Mouse (Mus musculus): Measurements from ENCODE around the gene Cgnl1.

Gene Cgnl1

DNA sequence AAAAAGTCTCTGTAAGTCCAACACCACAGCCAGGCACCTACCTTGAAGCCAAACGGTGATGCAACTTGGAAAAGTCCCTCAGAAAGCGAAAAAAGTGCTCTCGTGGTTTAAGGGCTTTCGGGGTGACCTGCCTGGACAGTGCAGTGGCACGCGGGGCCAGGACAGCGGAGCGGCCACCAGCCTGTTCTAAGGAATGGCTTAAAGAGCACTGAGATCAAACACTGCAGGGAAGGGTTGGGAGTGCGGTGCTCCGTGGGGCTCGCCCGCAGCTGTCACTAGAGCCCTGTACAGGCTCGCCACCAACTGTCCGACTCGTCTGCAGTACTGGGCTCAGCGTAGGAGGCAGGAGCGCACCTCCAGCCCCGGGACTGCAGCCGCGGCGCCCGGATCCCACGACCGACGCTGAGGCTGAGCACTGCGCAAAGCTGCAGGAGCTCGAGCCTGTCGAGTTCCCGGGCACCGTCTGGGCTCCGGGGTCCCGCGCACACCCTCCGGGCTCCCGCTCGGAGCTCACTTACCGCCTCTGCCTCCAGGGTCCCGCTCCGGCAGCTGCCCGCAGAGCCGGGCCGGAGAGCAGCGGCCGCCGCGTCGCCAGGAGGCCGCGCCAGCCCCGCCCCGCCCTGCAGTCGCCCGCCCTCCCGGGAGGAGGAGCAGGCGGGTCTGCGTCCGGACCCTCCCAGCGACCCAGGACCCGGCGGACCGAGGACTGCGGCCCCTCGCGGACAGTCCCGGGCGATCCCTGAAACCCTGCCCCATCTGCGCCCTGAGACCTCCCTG is at the start of gene Cgnl1:
Cgnl1 (minus strand) TSS at position 612 of the 777 bp plus-strand sequence.
- peak; percentile 64 for DNase-seq (ENCODE audit: low spot score)

DNA sequence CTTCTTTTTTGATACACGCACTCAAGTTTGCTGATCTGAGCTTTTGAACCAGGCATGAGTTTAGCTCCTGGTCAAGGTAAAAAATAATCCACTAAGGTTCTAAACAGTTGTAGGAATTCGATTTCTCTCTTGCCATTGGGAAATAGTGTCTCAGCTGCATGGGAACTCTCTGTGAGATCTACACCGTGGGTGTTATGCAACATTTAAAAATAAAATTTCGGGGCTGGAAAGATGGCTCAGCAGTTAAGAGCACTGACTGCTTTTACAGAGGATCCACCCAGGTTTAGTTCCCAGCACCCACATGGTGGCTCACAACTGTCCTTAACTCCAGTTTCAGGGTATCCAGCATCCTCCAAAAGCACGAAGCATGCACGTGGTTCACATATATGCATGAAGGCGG is 47.1 kb upstream of the Cgnl1 start:
- DNase-seq (ENCODE audit: low spot score) = no peak

DNA sequence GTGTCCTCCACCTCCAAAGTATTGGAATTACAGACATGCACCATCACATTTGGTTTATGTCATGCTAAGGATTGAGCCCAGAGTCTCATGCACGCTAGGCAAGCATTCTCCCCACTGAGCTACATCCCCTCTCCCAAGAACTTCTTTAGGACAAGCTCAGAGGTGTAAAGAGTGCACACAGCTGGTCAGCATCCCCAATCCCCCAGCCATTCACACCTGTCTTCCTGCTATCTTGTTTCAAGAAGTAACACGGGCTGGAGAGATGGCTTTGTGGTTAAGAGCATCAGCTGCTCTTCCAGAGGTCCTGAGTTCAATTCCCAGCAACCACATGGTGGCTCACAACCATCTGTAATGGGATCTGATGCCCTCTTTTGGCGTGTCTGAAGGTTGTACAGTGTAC is 44.7 kb upstream of the Cgnl1 start:
- DNase-seq (ENCODE audit: low spot score) = no peak

DNA sequence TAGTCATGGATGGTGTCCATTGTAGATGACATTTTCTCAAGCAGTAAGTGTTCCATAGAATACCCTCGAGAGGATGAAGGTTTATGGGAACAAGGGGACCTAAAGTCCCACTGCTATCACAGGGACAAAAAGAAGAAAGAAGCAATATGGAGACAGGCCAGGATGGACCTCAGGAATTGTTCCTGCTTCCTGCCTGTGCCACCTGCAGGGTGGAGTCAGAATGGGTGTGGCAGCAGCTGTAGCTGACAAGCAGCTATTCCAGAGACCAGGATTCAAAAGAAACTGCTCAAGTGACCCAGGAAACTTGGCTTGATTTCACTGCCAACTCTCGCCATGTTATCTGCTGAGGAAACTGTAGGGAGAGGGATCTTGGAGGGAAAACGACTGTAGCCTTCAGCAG is 42.2 kb upstream of the Cgnl1 start:
- no peak for DNase-seq (ENCODE audit: low spot score)

DNA sequence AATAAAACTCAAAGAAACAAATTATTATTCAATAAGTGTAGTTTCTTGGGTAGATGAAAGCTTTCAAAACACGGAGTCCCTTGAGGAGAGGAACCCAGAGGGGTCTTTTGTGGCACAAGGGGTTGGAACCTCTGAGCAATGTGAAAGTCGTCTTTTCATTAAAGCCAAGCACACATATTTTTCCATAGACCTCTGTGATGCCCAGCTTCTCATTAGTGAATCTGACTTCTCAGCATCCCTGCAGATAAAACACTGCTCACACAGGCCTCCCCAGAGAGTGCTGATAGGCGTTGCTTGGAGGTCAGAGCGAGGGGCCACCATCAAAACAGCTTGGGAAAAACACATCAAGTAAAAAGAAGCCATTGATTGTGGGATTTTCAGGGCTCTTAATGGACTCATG is 41.5 kb upstream of the Cgnl1 start:
- DNase-seq (ENCODE audit: low spot score) = no peak

DNA sequence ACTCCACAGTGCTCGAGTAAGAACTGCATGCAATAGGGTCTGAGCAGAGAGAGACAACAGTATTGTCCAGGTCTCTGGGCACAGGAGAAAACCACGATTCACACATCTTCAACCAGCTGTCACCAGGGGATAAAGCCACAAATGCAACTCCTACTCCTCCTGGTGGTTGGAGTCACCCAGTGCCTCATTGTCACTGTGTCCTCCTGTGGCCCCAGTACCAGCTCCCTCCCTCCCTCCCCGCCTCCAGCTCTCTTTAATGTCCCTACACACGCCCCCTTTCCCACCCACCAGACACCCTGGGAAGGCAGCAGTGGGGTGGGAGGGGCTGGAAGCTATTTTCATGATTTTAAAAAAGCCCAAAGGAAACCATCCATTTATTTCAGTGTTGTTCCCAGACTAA is 41.0 kb upstream of the Cgnl1 start:
- no peak for DNase-seq (ENCODE audit: low spot score)

DNA sequence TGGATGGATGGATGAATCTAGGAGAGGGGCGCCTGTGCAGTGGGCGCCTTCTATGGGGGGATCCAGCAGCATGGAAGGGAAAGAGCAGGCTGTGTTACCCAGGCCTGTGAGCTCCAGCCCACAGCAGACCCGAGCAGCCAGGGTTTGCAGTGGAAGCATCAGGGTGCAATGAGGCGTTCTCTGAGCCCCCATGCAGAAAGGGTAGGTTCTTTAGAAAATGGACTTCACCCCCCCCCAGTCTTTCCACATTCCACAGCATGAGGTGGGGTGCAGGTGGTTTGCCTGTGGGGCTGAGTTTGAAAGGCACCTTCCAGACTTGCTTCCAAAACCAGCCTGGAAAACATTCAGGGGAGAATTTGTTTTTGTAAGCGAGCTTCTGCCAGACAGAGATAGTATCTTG is 40.0 kb upstream of the Cgnl1 start:
- no peak for DNase-seq (ENCODE audit: low spot score)

DNA sequence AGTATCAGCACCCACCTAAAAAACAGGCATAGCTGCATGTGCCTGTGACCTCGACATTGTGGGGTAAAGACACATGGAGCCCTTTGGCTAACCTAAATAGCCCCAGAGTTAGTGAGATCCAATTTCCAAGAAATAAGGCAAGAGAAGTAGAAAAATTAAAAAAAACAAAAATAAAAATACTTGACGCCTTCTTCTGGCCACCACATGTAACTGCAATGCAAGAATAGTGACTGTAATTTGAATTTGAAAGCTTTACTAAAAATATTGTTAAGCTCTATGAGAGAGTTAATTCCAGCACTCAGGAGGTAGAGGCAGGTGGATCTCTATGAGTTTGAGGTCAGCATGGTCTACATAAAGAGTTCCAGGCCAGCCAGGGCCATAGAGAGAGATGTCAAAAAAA is 39.3 kb upstream of the Cgnl1 start:
- no peak for DNase-seq (ENCODE audit: low spot score)

DNA sequence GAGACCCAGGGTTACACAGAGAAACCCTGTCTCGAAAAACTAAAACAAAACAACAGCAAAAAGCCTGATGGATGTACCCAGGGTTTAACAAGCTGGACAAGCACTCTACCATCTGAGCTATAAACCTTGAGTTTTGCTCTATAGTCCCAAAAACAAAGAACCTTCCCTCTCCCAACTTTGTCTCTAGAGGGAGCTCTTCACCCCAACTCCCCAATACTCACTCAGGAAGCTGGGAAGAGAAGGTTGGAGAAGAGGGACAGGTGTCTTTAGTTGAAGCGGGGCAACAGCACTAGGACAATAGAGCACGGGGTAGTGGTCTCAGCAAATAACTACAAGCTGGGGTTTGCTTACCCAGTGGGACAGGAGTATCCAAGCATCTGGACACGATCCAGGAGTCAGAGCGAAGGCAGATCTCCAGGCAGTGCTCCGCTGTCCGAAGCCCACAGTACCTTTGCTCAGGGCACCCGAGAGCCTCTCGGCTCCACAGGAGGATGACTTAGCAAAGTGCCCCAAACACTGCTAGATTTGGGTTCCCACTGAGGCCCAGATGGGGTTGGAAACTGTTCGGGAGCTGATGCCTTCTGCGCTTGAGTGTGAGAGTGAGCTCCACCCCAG is 37.3 kb upstream of the Cgnl1 start:
- no peak for DNase-seq (ENCODE audit: low spot score)

DNA sequence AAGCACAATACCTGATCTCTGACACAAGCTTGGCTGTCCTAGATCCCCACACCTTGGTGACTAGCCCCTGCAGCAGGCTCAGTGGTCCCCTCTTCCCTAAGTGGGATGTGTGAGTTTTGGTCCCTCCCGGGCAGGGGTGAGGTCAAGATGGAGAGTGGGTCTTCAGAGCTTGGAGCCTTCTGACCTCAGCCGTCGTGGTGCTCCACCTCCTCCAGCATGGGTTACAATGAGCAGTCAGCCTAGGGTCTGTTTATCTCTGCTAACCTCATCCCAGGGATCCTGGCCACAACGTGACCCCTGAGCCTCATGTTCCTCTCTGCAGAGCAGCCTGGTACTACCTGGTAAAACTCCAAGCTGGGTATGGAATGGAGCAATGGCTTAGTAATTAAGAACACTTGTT is 36.4 kb upstream of the Cgnl1 start:
- DNase-seq (ENCODE audit: low spot score) = no peak

DNA sequence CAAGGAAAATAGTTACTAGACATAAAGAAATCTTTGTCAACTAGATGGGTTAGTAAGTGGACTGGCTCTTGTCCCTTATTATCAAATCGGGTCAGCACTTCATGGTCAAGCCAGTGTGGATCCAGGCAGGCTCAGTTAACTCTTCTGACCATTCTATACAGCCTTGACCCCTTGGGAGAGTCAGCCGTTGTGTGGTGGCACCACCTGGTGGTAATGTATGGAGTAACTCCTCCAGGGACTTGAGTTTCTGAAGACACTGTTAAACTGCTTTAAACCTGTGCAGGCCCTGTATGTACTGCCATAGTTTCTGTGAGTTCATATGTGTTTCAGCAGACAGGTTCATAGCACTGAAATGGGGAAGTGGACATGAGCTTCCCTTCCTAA is 35.0 kb upstream of the Cgnl1 start:
- peak; percentile 81 for DNase-seq (ENCODE audit: low spot score)

DNA sequence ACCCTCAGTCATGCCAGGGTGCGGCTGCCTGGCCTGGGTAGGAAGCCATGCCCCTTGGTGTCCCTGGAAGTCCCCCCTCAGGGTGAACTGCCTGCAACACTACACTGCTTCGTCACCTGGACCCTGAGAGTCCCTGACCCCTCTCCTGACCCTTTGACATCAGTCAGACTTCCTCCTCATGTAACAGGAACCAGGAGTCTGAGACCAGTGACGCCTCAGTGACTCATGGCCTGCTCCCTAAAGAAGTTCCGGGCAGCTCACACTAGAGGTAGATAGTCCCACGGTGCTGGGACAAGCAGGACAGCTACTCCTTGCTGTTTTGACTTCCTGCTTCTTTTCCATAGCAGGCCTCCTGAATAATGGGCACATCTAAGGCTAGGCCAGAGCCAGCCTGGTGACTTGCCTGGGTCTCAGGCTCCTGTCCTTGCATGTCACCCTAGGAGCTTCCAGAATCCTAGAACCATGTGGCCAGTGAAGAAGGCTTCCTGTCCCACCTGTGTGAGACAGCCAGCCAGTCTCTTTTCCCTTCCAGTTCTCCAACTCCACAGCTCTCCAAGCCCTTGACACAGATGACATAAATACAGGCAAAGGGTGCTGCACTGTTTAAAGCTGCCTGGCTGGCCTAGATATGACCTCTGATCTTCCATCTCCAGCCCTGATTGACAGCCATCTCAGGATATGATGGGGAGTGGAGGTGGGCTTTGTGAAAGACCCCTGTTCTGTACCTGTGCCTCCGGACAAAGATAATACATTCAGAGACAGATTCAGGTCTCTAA is 34.4 kb upstream of the Cgnl1 start:
- DNase-seq (ENCODE audit: low spot score) = no peak

DNA sequence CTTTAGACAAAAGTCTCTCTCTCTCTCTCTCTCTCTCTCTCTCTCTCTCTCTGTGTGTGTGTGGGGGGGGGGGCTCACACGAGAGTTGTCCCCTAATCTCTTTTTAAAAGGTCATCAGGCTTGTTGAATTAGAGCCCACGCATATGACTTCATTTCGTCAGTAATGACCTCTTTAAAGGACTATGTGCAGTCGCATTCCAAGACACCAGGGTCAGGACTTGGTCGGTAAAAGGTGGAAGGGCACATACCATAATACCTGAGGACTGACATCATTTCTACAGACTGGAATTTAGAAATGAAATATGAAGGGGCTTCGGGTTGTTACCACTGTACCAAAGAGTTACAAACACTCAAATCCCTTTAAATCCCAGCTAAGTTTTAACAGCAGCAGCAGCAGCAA is 32.7 kb upstream of the Cgnl1 start:
- DNase-seq (ENCODE audit: low spot score) = no peak

DNA sequence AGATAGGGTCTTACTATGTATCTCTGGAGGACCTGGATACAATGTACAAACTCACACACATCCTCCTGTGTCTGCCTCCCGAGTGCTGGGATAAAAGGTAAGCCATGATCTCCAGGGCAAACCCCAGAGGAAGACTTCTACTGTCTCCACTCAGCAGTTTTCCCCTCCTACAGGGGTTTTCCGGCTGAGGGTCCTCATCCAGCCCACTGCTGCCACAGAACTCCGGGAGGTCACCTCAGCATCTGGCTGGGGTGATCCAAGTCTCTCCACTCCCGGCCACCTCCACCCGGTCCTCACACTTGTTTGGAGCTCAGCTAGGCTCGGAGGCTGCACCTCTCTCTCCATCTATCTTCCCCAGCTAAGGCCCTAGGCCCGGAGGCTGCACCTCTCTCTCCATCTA is 31.9 kb upstream of the Cgnl1 start:
- no peak for DNase-seq (ENCODE audit: low spot score)

DNA sequence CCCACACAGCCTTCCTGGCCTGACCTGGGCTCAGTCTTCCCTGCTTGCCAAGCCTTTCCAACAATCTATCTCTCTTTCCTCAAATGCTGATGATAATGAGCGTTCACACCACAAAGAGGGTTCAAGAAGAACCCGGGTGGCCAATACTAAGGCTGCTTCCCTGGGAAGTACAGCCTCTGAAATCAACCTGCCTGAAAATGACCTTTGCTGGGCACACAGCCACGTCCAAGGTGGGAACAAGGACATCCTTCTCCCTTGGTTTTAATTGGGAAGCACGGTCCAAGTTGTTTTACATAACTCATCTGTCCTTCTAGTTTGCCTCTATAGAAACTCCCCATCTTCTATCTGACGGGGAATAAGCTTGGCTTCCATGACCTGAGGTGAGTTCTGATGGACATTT is 28.2 kb upstream of the Cgnl1 start:
- DNase-seq (ENCODE audit: low spot score) = no peak

DNA sequence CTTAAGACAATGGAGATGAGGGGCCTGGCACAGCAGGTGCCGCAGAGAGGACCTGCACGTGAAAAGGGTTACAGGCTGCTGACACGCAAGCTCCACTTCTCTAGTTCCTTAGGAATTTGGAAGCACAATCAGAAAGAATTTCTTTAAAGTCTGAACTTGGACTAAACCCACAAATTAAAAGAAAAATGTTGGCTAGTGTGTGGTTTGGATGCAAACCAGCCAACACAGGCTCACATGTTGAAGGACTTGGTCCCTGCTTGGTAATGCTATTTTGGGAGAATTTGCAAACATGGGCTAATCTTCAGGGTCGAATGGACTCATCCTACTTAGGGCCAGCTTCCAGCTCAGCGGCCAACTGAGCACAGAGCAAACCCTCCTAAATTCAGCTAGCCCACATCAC is 26.8 kb upstream of the Cgnl1 start:
- no peak for DNase-seq (ENCODE audit: low spot score)

DNA sequence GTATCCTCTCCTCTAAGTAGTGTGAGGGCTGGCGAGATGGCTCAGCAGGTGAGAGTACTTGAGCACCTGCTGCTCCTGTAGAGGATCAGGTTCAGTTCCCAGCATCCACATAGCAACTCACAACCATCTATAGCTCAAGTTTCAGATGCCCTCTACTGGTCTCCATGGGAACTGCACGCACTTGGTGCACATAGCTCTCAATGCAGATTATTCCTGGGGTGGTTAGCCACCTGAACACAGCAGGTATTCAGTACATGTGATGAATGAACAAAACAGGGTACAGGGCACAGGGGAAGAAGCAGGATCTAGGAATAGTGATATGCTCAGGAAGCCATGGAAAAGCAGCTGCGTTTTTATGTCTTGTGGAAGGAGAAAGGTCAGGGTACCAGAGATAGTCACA is 6.0 kb upstream of the Cgnl1 start:
- DNase-seq (ENCODE audit: low spot score) = no peak

DNA sequence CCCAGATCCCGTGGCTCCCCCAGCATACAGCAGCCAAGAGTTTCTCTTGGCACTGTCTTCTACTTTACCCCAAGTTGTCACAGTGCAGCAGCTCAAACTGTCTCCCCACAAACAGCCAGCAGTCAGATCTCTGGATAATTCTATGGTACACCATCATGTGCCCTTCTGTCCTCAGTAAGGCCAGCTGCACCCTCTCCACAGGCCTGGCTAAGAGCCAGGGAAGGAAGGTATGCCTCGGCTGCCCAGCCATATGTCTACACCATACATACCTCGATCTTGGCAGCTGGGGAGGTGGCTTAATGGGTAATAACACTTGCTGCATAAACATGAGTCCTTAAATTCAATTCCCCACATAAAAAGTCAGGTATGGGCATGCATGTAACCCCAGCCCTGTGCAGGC is 4.9 kb upstream of the Cgnl1 start:
- no peak for DNase-seq (ENCODE audit: low spot score)

DNA sequence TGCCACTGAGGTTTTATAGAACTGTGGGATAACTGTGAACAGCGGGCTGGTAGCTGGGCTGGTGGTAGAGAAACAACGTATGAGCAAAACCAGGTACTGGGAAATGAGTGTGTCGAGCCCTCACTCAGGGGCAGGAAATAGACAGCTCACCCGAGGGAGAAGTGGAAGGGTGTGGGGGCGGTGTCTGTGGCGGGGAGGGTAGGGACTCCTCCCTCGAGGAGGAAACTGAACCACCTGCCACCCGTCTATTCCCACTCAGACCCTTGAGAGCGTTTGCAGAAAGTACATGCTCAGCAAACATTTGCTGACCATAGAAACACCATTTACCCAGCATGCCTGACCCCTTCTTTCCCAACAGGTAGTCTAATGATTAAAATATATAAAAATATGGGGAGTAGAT is 2.2 kb upstream of the Cgnl1 start:
- DNase-seq (ENCODE audit: low spot score) = no peak

DNA sequence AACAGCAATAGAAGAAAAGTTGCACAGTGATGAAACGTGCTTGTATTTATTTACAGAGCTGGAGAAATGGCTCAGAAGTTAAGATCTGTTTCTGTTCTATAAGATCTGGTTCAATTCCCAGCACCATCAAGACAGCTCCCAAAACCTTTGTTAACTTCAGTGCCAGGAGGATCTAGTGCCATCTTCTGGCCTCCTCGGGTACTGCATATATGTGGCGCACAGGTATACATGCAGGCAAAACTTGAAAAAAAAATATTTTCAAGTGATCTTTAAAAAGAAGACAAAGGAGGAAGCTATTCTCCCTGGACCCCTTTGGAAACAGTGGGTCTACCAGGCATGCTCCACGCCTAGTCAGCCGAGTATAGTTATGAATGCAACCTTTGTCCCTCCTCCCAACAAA is 936 bp upstream of the Cgnl1 start:
- no peak for DNase-seq (ENCODE audit: low spot score)

DNA sequence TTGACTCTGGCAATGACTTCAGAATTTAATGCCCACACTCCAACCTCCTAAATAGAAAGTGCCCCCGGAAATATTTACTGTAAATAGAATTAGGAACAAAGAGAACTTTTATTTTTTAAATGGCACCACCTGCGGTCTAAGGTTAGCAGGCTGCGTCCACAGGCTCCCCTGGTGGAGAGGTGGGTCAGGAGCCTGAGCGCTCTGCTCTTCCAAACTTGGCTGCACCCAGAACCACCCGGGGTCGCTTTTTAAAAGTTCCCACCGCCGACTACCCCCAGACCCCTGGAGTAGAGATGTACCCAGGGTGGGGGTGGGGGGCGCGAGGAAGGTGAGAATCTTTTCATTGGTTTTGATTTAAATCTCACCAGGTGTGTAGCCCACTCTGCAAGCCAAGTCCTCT is 918 bp downstream of the Cgnl1 start:
- no peak for DNase-seq (ENCODE audit: low spot score)

DNA sequence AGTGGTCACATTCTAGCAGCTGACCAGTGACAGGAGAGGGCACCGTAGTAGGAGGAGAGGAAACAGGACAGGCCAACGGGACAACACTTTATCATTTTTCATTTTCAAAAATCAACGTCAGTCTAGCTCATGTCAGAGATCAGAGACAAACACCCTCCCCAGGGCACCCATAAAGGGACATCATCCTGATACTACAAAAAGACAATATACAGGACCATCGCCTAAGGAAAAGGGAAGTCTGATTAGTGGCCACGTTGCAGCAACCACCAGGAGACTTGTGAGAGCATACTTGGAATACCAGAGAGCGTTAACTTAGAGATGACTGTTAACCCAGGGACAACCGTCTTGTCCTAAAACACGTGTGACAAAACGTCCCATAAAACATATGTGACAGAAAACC is 1.7 kb downstream of the Cgnl1 start:
- DNase-seq (ENCODE audit: low spot score) = no peak

DNA sequence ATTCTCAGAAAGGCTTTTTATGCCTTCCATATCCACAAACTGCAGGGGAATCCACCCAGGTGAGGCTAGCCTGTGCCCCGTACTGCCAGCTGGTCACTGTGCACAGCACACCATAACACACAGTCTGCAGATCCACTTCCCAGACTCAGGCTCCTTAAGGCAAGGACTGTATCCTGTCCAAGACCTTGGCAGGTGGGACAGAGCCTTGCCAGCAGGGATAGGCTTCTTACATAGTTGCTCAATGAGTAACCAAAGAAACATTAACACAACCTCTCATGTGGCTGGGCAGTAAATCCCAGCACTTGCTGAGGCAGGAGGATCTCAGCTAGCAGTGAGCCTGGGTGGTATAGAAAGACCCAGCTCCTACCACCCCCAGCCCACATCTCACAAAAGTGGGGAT is 3.3 kb downstream of the Cgnl1 start:
- no peak for DNase-seq (ENCODE audit: low spot score)

Measured in ovary, postnatal 14 days (tissue).